ENCODE assay signal across 13 mouse cellular contexts in genomic region chr5:36188310-36188709, GRCm38 (mm10). TPM values are rescaled to one million over a fixed set of nuclear protein-coding genes. Genes with fewer than 3 reads are reported as not detected.
DNase-seq lines count a peak whose midpoint lies in the region; ATAC-seq and TF ChIP-seq lines count a peak whose summit lies in the region.
"Had no signal": no experiment of that assay in that cellular context is flagged by ENCODE, and none has a peak within 500 bp of the region (broad histone marks: within the 10 kb centered on the region; RNA-seq: fewer than 3 reads in every experiment).

No protein-coding gene starts in this region.

- no peaks in the 10 kb centered on the region for H3K36me3 ChIP-seq in heart, adult 2 months (ENCODE audit: control insufficient read depth, insufficient read depth, low read length)
- no peaks in the 10 kb centered on the region for H3K36me3 ChIP-seq in heart, embryonic 10.5 days
- no peaks in the 10 kb centered on the region for H3K36me3 ChIP-seq in midbrain, embryonic 10.5 days
- no peaks in the 10 kb centered on the region for H3K36me3 ChIP-seq in midbrain, embryonic 13.5 days
- H3K36me3 ChIP-seq: hindbrain, embryonic 15.5 days; lung, embryonic 15.5 days; midbrain, embryonic 12.5 days had no signal

- no peak overlapping the region for H3K4me3 ChIP-seq in heart, adult 2 months
- no peak overlapping the region for H3K4me3 ChIP-seq in heart, embryonic 10.5 days
- no peak overlapping the region for H3K4me3 ChIP-seq in midbrain, embryonic 10.5 days
- no peak overlapping the region for H3K4me3 ChIP-seq in midbrain, embryonic 13.5 days (replicated peaks)
- H3K4me3 ChIP-seq: hindbrain, embryonic 15.5 days; lung, embryonic 15.5 days; midbrain, embryonic 12.5 days had no signal

- H3K4me2 ChIP-seq in midbrain, embryonic 13.5 days (replicated peaks), result no peak overlapping the region
- H3K4me2 ChIP-seq: hindbrain, embryonic 15.5 days; lung, embryonic 15.5 days; midbrain, embryonic 12.5 days had no signal

- no peak overlapping the region for H3K9ac ChIP-seq in heart, adult 2 months (ENCODE audit: low read depth, low read length)
- no peak overlapping the region for H3K9ac ChIP-seq in midbrain, embryonic 13.5 days (replicated peaks)
- H3K9ac ChIP-seq: hindbrain, embryonic 15.5 days; lung, embryonic 15.5 days; midbrain, embryonic 12.5 days had no signal

- no peak for TF ChIP-seq CTCF in heart, adult 2 months (IDR thresholded peaks at IDR 0.05)

- intact Hi-C loops in heart, adult 2 months (cut with DNase I), result no loop called here

- TF ChIP-seq EP300 in heart, adult 2 months (IDR thresholded peaks at IDR 0.05; ENCODE audit: insufficient read depth, low read depth, low read length), result no peak

- ATAC-seq in midbrain, embryonic 13.5 days, result no peak

- H3K79me2 ChIP-seq in heart, adult 2 months (replicated peaks; ENCODE audit: control insufficient read depth, insufficient read depth, low read length), result no peaks in the 10 kb centered on the region

- no peaks in the 10 kb centered on the region for H3K9me3 ChIP-seq in heart, embryonic 10.5 days
- H3K9me3 ChIP-seq in midbrain, embryonic 10.5 days (replicated peaks), result no peaks in the 10 kb centered on the region
- no peaks in the 10 kb centered on the region for H3K9me3 ChIP-seq in midbrain, embryonic 13.5 days
- H3K9me3 ChIP-seq: hindbrain, embryonic 15.5 days; lung, embryonic 15.5 days; midbrain, embryonic 12.5 days had no signal

- WGBS in heart, adult 2 months, result 59% methylated on average over 4 of the region's 4 CpGs
- 82% methylated on average over 4 of the region's 4 CpGs for WGBS in heart, embryonic 10.5 days
- 85% methylated on average over 4 of the region's 4 CpGs for WGBS in midbrain, embryonic 10.5 days
- WGBS in midbrain, embryonic 13.5 days, result 91% methylated on average over 4 of the region's 4 CpGs

- peak; percentile 45 to 47 for DNase-seq in heart, adult 2 months
- no peak for DNase-seq in heart, embryonic 10.5 days (ENCODE audit: low spot score)
- DNase-seq in midbrain, embryonic 10.5 days (ENCODE audit: low spot score), result no peak
- peak; percentile 79 for DNase-seq in fibroblast of lung, adult 2 months (ENCODE audit: low read depth)
- peak; percentile 45 for DNase-seq in skeletal muscle tissue, adult 2 months (ENCODE audit: low read depth, low spot score)
- DNase-seq in layer of hippocampus, postnatal 36 days, result no peak
- DNase-seq in frontal cortex, postnatal 25 days (ENCODE audit: low spot score in 2 of 2), result no peak
- DNase-seq: cerebellum, postnatal 36 days had no signal

- no peaks in the 10 kb centered on the region for H3K4me1 ChIP-seq in heart, adult 2 months (ENCODE audit: control insufficient read depth, insufficient read depth, low read length)
- peaks cover 3% of the 10 kb centered on the region; the same call in 1 of the 2 replicates for H3K4me1 ChIP-seq in heart, embryonic 10.5 days
- H3K4me1 ChIP-seq in midbrain, embryonic 10.5 days, result peaks cover 33% of the 10 kb centered on the region
- H3K4me1 ChIP-seq in midbrain, embryonic 13.5 days (replicated peaks), result peaks cover 33% of the 10 kb centered on the region
- H3K4me1 ChIP-seq: lung, embryonic 15.5 days had no signal

- no peaks in the 10 kb centered on the region for H3K27me3 ChIP-seq in heart, adult 2 months (ENCODE audit: control insufficient read depth, insufficient read depth, low read length)
- H3K27me3 ChIP-seq in heart, embryonic 10.5 days (ENCODE audit: insufficient read depth, poor library complexity, severe bottlenecking), result peaks cover 9% of the 10 kb centered on the region; the same call in 1 of the 2 replicates
- H3K27me3 ChIP-seq in midbrain, embryonic 10.5 days (ENCODE audit: low read depth, poor library complexity, severe bottlenecking), result no peaks in the 10 kb centered on the region; the same call in 1 of the 2 replicates
- no peaks in the 10 kb centered on the region for H3K27me3 ChIP-seq in midbrain, embryonic 13.5 days
- H3K27me3 ChIP-seq: hindbrain, embryonic 15.5 days; lung, embryonic 15.5 days had no signal

- TF ChIP-seq POLR2A in heart, adult 2 months (IDR thresholded peaks at IDR 0.05; ENCODE audit: insufficient read depth, low read depth, low read length), result no peak

- no peak overlapping the region for H3K27ac ChIP-seq in heart, adult 2 months
- H3K27ac ChIP-seq in heart, embryonic 10.5 days, result no peak overlapping the region
- H3K27ac ChIP-seq in midbrain, embryonic 10.5 days (replicated peaks), result 0 out of 2 replicates have a peak overlapping the region, but pooled peaks have one; percentile 38
- no peak overlapping the region for H3K27ac ChIP-seq in midbrain, embryonic 13.5 days
- H3K27ac ChIP-seq: hindbrain, embryonic 15.5 days; lung, embryonic 15.5 days; midbrain, embryonic 12.5 days had no signal

RNA-seq across cellular contexts. Expression of gene Psapl1, which starts 15.5 kb away (rescaled TPM):
- total RNA-seq in heart, adult 2 months (2021), result not detected
- 0.06 TPM in 1 of 2 replicates, not detected in the other for polyA plus RNA-seq in heart, adult 2 months (2012; rRNA removed)
- polyA plus RNA-seq in heart, embryonic 10.5 days (2016; fragmentation: Nextera tagmentation; extraction: Ambion mirVana), result 0.05 and 0.11 TPM in 2 replicates
- not detected in 2 replicates for polyA plus RNA-seq in midbrain, embryonic 10.5 days (2016; fragmentation: Nextera tagmentation; extraction: Ambion mirVana)
- 0.09 and 0.13 TPM in 2 replicates for polyA plus RNA-seq in midbrain, embryonic 13.5 days (2015; fragmentation: Nextera tagmentation; extraction: Ambion mirVana)
- total RNA-seq in layer of hippocampus, postnatal 36 days (2021), result not detected
- total RNA-seq: neutrophil, adult 5-6 weeks had no signal
- polyA plus RNA-seq: hindbrain, embryonic 15.5 days had no signal

Comparison
In these comparisons a context has a peak if more than half of its experiments do, and no peak if none do; other contexts are left out.
1. DNase-seq: peak in heart, adult 2 months (2 of 2), fibroblast of lung, adult 2 months (single experiment) and skeletal muscle tissue, adult 2 months (single experiment); none in heart, embryonic 10.5 days (single experiment), midbrain, embryonic 10.5 days (single experiment), layer of hippocampus, postnatal 36 days (0 of 2) and frontal cortex, postnatal 25 days (0 of 2).